Mouse (Mus musculus) adrenal gland, postnatal 25 days (tissue): Measurements from ENCODE around the gene Zfp59. TPM values are rescaled to one million over a fixed set of nuclear protein-coding genes. Genes with fewer than 3 reads are reported as not detected.
"Not testable (repeated sequence)": the region's sequence is repeated elsewhere in the genome, so short reads cannot be mapped to it uniquely, and the experiment has no call there.

ENCODE experiments used
- DNase-seq: peaks from one replicate; pipeline ENCODE4 v3.0.0; 2021; ENCODE audit warnings: mixed read lengths
- long read RNA-seq: library from polyadenylated mRNA; stranded (forward); transcript quantifications from one replicate; pipeline ENCODE4 v2.0.0, GENCODE M21; 2021
- total RNA-seq: library from RNA; stranded (reverse); gene quantifications from 2 replicates; pipeline ENCODE4 v1.2.3, GENCODE M21; 2021

The Zfp59 gene
- total RNA-seq, result 4.2 TPM in 2 replicates
- long read RNA-seq, partial matches to known transcripts, result 0 of 1 reads
- long read RNA-seq, other reads (novel, unspliced or antisense), result 1 of 1 reads

GRCm38 (mm10) chr7:27838323-27839249 lies at the start of gene Zfp59:
Zfp59 (plus strand) TSS chr7:27838607.
- peak; percentile 87 for DNase-seq

GRCm38 (mm10) chr7:27789306-27789705 lies 49.1 kb upstream of the Zfp59 start:
- no peak for DNase-seq

DNA sequence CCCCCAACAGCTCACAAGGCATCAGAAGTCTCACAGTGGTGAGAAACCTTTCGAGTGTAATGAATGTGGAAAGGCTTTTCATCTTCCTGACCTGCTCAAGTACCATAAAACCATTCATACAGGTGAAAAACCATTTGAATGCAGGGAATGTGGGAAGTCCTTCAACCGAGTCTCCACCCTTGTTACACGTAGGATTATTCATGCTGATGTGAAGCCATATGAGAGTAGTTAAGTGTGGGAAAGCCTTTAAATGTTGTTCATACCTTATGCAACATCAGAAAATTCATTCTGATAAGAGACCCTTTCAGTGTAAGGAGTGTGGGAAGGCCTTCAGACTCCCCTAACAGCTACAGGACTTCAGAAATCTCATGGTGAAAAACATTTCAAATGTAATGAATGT lies 44.5 kb upstream of the Zfp59 start:
- DNase-seq, result not testable (repeated sequence)

GRCm38 (mm10) chr7:27794566-27794965 lies 43.8 kb upstream of the Zfp59 start:
- no peak for DNase-seq

DNA sequence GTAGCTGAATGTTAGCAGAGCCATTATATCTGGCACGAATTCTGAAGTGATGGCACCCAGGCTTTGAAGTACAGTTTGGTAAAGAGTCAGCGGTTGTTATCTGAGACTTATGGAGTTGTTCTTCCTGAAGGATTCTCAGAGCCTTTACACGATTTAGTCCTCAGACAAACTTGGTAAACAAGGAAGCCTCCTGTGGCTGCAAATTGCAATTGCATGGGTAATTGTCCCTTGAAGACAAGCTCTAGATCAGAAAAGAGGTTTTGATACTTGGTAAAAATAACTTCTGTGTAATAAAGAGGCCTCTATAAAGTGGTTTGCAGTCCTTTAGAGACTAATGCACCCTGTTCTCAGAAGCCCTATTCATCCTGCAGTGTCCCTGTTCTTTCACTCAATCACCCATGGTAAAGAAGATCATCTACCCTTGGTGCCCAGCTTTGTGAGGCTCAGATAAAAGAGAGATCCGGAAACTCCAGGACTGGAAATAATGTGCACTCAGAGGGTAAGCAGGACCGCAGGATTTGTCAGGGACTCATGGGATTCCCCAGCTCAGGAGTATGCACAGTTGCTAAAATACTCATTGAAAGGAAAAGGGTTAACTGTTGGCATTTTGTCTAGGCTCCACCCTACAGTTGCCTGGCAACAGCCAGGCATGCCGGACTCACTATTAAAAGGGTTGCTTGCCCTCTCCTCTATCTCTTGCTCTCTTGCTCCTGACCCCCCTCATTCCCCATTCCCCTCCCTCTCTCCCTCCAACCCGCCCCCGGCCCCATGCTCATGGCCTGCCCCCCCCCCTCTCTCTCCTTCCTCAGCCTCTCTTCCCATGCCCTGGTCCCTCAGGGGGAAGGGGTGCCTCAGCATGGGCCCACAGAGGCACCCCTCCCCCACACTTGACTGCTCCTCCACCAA lies 40.2 kb upstream of the Zfp59 start:
- no peak for DNase-seq

GRCm38 (mm10) chr7:27801137-27801536 lies 37.3 kb upstream of the Zfp59 start:
- DNase-seq, result no peak

DNA sequence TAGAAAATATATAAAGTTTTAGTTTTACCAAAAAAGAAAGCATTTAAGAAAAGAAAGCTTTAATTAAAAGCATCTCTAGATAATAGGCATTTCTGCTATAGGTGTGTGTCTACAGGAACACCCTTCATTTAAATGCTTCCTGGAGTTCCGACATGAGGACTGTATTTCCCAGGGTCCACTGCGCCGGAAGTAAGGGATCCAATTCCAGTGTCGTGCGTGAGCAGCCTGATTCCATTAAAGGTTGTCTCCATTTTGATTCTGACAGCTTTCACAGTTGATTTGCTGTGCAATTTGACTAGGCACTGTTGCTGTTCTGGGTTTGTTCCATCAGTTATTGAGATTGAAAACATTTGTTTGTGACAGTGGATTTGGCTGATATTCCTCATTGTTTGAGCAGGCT lies 35.4 kb upstream of the Zfp59 start:
- DNase-seq, result no peak

DNA sequence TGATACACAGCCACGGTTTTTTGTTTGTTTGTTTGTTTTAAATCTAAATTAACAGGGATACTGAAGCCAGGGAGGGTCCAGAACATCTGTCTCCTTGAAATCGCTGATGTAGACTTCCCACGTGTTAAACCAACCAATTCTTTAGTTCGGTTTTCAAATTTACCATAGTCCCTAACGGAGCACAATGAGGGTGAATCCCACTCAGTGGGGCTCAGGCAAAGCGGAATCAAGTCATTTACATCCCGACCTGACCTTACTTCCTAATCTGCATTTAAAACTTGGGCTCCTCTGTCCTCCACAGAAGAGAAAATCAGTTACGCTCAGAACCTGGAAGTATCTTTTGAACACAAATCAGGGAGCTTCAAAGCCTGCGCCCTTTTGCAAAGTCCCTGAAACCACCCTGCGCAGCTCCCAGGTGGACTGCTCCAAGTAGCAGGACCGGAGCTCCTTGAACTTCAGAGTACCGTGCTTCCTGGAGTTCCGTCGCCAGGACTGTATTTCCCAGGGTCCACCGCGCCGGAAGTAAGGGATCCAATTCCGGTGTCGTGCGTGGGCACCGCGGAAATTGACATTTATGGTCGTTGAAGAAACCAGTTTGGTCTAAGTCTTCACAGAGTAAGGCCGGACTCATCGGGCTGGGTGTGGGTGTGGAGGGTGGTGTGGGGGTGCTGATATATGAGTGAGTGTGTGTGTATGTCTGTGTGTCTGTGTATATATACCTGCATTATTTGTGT lies 33.9 kb upstream of the Zfp59 start:
- DNase-seq, result peak; percentile 82

DNA sequence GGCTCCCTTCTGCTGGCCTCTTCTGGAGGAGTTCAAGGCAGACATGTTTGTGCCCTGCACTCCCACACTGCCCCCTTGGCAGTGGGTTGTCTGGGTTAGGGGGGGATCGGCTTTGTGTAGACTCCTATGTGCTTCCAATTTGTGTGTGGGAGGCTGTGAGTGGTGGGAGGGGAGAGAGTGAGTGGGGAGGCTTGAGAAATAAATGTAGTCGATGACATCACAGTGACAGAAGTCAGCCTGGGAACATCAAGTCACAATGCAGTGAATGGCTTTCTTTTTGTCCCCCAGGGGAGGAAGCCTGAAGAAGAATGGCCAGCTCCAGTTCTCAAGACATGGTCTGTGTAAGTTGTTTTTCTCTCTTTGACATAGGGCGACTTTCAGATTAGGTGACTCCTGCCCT lies 31.5 kb upstream of the Zfp59 start, which contains the start of gene Zfp626:
TSS of gene Zfp626 (plus strand) at position 301 of the 400 bp plus-strand sequence.
- not testable (repeated sequence) for DNase-seq

DNA sequence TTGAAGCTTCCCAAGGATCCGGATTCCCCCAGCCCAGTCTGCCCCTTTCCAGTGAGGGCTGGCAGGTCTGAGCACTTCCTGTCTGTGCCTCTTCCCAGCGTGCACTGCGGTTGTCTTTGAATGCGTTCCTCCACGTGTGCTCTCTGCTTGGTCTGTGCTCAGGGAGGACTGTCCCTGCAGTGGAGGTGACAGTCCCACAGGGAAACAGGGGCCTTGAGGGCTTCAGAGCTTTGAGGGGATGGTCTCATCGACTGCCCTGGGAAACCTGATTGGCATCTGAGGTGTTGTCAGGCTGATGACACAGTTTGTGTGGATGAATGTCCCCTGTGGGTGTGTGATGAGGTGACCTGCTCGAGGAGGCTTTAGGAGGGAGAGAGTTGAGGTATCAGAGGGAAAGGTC lies 31.1 kb upstream of the Zfp59 start:
- not testable (repeated sequence) for DNase-seq

DNA sequence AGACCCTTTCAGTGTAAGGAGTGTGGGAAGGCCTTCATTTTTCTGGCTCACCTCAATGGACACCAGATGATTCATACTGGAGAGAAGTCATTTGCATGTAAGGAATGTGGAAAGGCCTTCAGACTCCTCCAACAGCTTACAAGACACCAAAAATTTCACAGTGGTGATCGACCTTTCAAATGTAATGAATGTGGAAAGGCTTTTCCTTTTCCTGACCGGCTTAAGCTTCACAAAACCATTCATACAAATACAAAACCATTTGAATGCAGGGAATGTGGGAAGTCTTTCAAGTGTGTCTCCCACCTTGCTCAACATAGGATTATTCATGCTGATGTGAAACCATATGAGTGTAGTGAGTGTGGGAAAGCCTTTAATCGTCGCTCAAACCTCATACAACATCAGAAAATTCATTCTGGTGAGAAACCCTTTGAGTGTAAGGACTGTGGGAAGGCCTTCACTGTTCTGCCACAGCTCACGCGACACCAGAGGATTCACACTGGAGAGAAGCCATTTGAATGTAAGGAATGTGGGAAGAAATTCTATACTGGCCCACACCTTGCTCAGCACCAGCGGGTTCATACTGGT lies 19.8 kb upstream of the Zfp59 start:
- no peak for DNase-seq

- no peak for DNase-seq
Measured at GRCm38 (mm10) chr7:27822611-27823010, 15.8 kb upstream of the Zfp59 start.

- DNase-seq, result no peak
Measured at GRCm38 (mm10) chr7:27834131-27834530, 4.3 kb upstream of the Zfp59 start.

- no peak for DNase-seq
Measured at GRCm38 (mm10) chr7:27837896-27838295, 511 bp upstream of the Zfp59 start.

DNA sequence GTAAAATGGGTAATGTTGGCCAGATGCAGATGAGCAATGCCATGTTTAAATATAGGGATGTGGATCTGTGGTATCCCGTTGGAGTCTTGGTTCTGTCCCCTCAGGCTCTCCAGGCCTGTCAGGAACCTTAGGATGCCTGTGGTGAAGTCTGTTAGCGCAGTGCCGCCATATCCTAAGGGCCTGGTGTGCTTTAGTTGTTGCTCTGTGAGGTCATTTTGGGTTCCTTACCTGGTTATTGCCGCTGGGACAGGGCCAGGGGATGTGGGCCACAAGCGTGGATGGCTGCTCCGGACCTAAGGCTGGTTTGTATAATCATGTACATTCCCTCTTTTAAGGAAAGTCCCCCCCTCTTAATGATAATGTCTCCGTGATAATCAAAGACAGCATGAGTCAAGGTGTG lies 1.2 kb downstream of the Zfp59 start:
- DNase-seq, result no peak

DNA sequence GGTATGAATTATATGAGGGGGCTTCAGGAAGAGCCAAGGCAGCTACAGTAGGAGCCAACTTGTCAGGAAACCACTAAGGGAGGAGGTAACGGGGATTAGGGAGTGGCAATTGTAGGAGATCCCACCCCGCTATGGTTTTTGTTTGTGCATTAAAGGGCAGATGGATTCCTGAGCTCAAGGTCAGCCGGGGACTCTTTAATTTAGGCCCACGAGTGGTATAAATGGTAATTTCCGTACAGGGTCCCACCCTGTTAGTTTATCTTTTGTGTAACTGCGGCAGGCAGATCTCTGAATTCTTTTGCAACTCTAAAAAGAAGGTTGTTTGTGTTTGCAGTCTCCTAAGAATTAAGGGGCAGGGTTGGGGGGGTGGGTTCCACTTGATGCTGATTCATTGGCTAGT lies 1.7 kb downstream of the Zfp59 start:
- DNase-seq, result no peak

DNA sequence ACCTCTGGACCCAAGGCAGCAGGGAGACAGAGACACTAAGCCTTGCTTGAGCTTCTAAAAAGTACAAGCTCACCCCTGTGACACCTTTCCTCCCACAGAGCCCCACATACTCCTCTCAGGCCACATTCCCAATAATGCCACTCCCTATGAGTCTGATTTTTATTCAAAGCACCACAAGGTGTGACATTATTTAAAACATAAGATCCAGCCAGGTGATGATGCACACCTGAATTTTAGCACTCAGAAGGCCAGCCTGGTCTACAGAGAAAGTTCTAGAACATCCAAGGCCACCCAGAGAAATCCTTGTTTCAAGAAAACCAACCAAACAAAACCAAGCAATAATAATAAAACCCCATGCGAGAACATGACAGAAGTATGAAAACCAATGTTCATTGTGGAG lies 18.8 kb downstream of the Zfp59 start, which contains the start of gene Zfp607a:
TSS of gene Zfp607a (plus strand) at position 301 of the 400 bp plus-strand sequence.
- DNase-seq, result no peak

GRCm38 (mm10) chr7:27859301-27860251 lies 21.2 kb downstream of the Zfp59 start:
- no peak for DNase-seq

DNA sequence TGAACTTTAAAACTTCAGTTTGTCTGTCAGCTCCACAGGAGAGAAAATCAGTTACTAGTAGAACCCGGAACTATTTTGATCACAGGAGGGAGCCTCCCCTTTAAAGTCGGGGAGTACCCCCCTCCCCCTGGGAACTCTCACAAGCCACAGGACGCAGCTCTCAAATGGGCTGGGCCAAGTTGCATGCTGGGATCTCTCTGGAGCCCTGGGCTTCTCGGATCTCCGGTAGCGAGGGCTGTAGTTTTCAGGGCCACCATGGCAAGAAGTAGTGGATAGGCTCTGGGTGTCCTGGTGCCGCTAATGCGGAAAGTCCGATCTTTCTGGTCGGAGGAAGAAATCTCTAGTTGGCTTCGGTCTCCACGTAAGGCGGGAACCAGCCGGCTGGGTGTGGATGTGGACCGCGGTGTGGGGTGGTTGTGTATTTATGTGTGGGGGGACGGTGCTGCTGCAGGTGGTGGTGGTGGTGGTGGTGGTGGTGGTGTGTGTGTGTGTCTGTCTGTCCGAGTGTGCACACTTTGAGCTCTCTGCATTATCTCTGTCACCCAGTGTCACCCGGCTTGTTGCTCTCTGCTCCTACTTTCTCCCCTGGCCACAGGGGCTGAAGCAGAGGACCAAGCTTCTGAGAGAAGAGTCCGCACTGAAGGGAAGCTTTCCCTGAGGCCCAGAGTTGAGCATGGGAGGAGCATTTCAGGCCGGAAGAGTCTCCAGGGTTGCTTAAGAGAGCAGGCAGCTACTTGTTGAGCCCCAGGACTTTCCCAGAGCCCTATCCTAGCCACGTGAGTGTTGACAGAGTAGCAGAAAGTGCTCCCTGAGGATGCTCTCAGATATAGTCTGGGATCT lies 22.2 kb downstream of the Zfp59 start:
- peak; percentile 72 for DNase-seq
